Mouse (Mus musculus) layer of hippocampus, adult 18-20 months (tissue): ENCODE data around the gene Zfp385b. TPM values are rescaled to one million over a fixed set of nuclear protein-coding genes. Genes with fewer than 3 reads are reported as not detected.

Experiments used
- DNase-seq, 2 experiments: peaks; one replicate each; pipeline ENCODE4 v3.0.0; 2022; ENCODE audit warnings: low spot score in 2 of 2
- total RNA-seq, 2 experiments: library from RNA; stranded (reverse); gene quantifications; 2 replicates each; pipeline ENCODE4 v1.2.3; 2021

Zfp385b gene
- total RNA-seq, 2 experiments from 2014 or later, result 47.4 to 47.5 TPM

DNA sequence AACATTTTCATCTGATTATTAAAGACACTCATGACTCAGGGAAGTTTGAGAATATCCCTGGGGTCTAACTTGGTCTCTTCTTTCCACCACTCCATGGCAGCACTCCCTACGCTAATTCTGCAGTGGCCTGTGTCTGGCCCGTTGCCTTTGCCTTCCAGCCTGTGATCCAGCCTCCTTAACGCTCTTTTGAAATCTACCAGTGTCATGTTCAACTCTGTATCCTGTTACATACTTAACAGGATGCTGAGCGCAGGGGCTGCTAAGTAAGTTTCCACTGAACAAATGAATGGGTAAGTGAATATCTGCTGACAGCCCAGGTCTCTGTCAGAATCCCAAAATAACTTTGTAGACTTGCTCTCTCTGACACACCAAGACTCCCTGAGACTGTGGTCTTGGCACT lies 210.8 kb downstream of the Zfp385b start:
- DNase-seq, result no peak

- no peak for DNase-seq
Observed at GRCm38 (mm10) chr2:77593461-77593860, 226.0 kb downstream of the Zfp385b start.

DNA sequence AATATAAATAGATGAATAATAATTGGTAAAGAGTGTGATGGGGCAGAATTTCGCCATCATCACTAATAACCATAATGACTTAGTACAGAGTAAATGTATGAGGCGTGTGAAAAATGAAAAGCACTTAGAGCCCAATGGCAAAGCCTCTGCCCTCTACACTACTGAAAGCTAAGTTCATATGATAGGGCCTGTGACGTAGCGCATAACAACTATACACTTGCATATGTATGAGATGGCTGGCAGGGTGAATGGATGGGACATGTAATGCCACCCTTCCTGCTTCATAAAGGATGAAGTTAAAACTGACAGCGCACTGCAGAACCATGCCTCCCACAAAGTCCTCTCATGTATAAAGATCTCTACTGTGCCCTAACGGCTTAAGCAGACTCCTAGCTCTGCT lies 226.9 kb downstream of the Zfp385b start:
- DNase-seq, result no peak

DNA sequence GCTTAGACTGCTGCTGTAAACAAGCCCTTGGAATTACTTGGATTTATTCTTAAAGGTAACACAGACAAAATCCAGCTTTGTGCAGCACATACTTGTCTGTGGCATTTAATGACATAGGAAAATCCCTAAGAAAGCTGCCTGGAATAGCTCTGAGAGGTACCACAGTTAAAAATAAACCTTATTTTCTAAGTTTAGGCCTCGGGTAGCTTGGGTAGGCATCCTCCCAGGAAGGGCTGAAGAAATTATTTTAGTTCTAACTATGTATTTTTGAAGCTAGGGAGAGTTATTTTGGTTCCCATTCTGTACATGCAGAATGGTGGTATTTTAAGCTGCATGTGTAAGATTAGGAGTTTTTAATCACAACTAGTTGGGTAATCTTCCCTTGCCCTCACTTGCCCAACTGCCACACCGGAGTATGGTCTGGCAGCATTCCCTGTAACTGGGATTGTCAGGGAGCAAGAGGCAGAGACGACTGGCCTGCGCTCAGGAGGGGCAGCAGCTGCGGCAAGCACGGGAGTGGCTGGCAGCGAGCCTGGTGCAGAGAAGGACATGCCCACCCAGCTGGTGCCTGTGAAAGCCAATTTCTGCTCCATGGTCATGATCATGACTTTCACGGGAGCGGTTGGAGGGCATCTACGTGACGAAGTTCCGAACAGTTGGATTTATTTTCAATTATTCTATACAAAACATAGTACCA lies 230.1 kb downstream of the Zfp385b start:
- peak; percentile 13 to 37 for DNase-seq

- DNase-seq, result no peak
Observed at GRCm38 (mm10) chr2:77587387-77587786, 232.1 kb downstream of the Zfp385b start.

DNA sequence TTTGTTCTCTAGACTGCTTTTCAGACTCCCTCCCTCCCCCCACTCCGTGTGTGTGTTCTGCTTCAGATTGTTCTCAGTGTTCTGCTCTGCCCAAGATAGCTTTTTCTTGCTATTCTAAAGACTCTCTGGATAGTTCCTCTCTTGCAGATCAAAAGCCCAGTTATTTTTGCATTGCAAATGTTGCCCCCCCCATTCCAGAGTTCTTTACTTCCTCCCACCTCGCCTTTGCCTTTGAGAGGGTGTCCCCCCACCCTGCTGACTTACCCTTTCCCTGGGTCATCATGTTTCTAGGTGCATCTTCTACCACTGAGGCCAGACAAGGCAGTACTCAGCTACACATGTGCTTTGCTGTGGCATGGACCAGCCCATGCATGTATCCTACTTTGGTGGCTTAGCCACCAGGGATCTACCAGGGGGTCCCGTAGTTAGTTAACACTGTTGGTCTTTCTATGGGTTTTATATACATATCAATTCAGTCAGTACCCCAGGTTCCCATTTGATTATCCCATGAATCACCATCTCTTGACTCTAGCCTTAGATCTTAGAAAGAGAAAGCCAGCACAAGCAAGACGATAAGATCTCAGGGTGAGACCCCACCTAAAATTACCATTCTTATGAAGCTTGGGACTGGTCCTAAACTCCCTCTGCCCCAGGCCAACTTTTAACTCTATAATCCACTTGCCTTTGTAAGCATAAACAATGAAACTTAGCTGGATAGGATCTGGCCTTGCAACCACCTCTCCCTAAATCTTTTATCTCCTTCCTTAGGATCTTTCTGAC lies 232.7 kb downstream of the Zfp385b start:
- no peak for DNase-seq

DNA sequence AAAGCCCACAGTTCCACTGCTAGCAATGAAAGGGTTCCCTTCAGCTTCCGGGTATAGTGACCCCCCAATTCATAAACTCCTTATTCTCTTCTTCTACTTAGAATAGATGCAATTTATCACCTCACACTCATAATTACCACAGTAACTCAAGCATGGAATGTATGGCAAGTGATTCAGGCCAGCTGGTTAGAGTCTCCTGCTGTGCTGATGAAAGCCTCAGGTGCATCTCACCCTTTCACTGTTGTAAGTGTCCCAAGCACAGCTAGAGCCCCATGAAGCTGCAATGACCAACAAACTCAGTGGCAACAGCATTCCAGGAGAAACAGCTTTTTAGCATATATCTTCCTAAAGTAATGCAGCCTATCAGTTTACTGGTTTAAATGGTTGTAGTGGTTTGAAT lies 235.9 kb downstream of the Zfp385b start:
- DNase-seq, result no peak

DNA sequence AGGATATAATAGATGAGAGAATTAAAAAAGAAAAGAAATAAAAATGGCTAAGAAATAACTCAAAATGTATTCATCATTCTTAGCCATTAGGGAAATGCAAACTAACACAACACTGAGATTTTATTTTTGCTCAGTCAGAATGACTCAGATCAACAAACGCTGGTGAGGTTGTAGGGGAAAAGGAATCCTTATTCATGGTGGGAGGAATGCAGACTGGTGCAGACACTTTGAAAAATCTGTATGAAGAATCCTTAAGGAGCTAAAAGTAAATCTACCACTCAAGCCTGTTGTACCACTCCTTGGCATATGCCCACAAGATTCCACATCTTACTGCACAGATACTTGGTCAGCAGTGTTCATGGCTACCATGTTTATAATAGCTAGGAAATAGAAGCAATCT lies 242.9 kb downstream of the Zfp385b start:
- DNase-seq, result no peak

DNA sequence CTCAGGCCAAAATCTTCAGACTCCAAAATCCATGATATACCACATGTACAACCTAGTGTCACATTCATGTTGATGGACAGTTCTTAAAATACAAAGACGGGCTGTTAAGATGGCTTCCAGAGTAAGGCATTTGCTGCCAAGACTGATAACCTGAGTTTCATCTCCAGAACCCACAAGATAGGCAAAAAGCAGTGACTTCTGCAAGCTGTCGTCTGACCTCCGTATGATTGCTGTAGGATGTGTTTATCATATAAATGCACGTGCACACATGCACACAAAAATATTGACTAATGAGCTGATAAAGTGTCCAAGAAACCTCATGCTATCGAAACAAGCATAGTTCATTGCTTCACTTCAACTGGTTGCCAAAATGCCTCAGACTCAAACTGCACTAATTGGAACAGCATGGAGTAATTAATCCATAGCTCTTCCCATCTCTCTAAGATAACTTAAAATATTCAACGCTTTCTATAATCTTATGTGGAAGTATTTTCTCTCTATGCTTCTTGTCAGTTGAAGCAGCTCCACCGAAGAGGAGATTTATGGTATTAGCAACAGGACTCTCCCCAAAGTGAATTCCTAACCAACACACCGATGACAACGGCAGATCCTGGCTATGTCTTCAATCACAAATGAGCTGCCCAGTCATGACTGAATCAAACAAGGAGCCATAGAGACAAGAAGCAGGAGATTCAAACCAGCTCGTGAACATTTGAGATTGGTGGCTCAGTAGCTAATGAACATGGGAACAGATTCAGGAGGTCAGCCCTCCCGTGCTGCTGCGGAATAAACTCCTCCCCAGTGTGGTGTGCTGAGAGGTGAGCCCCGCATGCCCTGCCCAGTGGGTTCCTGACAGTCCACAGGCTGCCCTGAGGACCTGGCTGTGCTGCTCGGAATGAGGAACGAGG lies 251.7 kb downstream of the Zfp385b start:
- DNase-seq, result no peak

DNA sequence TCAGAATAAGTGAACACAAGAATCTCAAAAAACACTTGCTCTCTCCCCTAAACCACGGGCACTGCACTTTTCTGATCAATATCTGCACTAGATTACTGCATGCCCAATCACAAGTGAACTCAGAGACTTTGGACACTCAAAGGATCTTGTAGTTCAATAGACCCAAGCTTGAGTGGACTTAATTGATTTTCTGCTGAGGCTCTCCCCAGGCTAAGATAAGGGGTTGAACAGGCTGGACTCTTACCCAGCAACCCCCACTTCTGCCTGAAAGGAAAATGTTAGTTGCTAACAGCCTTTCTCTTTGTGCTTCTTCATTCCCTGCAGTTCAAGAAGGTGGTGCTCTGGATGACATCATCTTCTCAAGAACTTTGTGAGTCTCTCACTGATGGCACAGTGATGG lies 255.7 kb downstream of the Zfp385b start:
- no peak for DNase-seq

DNA sequence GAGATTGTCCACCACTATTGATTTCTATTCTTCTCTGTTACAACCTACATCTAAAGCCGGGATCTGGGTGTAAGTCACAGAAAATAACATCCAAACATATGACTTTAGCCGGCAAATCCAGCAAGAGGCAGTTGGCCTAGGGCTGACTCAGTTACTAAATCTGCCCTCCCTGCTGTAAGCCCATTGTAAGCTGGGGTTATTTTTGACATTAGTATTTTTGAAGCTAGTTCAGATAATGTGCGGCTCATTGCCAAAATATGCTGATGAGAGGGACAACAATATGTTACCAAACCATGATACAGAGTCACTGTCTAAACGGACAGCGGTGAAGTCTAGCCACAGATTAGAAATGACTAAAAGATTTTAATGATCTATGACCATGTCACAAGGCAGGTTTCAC lies 257.5 kb downstream of the Zfp385b start:
- DNase-seq, result peak; percentile 8 to 24

- DNase-seq, result no peak
Observed at GRCm38 (mm10) chr2:77556938-77557337, 262.5 kb downstream of the Zfp385b start.

GRCm38 (mm10) chr2:77555980-77556379 lies 263.5 kb downstream of the Zfp385b start:
- no peak for DNase-seq

DNA sequence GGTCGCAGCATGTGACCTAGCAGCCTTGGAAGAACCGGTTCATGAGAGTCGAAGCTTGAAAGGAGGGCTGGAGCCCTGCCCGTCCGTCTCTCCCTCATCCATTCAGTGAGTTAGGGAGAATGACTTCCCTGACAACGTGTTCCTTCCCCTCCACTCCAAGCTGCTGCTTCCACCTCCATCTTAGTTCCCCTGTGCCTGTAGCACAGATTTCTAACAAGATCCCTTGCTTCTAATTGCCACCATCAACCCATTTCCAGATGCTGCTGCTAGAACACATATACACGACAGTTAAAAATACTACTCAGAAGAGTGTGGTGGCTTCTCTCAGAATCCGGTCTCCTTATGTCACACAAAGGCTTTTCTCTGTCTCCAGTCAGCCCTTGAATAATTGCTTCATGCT lies 266.8 kb downstream of the Zfp385b start:
- peak in 1 of 2 experiments; percentile 14 for DNase-seq

- no peak for DNase-seq
Observed at GRCm38 (mm10) chr2:77543388-77543787, 276.1 kb downstream of the Zfp385b start.

- no peak for DNase-seq
Observed at GRCm38 (mm10) chr2:77542605-77543004, 276.8 kb downstream of the Zfp385b start.

GRCm38 (mm10) chr2:77541681-77542080 lies 277.8 kb downstream of the Zfp385b start:
- no peak for DNase-seq

- no peak for DNase-seq
Observed at GRCm38 (mm10) chr2:77540860-77541259, 278.6 kb downstream of the Zfp385b start.

GRCm38 (mm10) chr2:77536556-77536955 lies 282.9 kb downstream of the Zfp385b start:
- no peak for DNase-seq

GRCm38 (mm10) chr2:77528079-77528752 lies 291.2 kb downstream of the Zfp385b start:
- DNase-seq, result no peak

- no peak for DNase-seq
Observed at GRCm38 (mm10) chr2:77527616-77528015, 291.8 kb downstream of the Zfp385b start.
